Mouse (Mus musculus): ENCODE measurements around the gene Dram1. TPM values are rescaled to one million over a fixed set of nuclear protein-coding genes. Genes with fewer than 3 reads are reported as not detected.

Gene Dram1
- 4.2 and 7.4 TPM in 2 replicates for total RNA-seq (2017)

GRCm38 (mm10) chr10:88379013-88379885 is at the start of gene Dram1, which contains the start of gene Gnptab:
Dram1 (minus strand) TSS chr10:88379080.
Gnptab (plus strand) TSS chr10:88379132.
- peak; percentile 59 for ATAC-seq (replicated peaks; ENCODE audit: low read depth, poor library complexity, severe bottlenecking)

GRCm38 (mm10) chr10:88427998-88428397 is 49.1 kb upstream of the Dram1 start:
- no peak for ATAC-seq (replicated peaks; ENCODE audit: low read depth, poor library complexity, severe bottlenecking)

- ATAC-seq (replicated peaks; ENCODE audit: low read depth, poor library complexity, severe bottlenecking), result no peak
Observed at GRCm38 (mm10) chr10:88426896-88427295, 48.0 kb upstream of the Dram1 start.

- ATAC-seq (replicated peaks; ENCODE audit: low read depth, poor library complexity, severe bottlenecking), result peak; percentile 88
Observed at GRCm38 (mm10) chr10:88426158-88426816, 47.4 kb upstream of the Dram1 start.

GRCm38 (mm10) chr10:88420655-88421435 is 42.0 kb upstream of the Dram1 start:
- peak; percentile 65 for ATAC-seq (replicated peaks; ENCODE audit: low read depth, poor library complexity, severe bottlenecking)

- ATAC-seq (replicated peaks; ENCODE audit: low read depth, poor library complexity, severe bottlenecking), result peak; percentile 7
Observed at GRCm38 (mm10) chr10:88420141-88420541, 41.3 kb upstream of the Dram1 start.

GRCm38 (mm10) chr10:88417686-88418085 is 38.8 kb upstream of the Dram1 start:
- ATAC-seq (replicated peaks; ENCODE audit: low read depth, poor library complexity, severe bottlenecking), result peak; percentile 64

GRCm38 (mm10) chr10:88412290-88412995 is 33.6 kb upstream of the Dram1 start:
- ATAC-seq (replicated peaks; ENCODE audit: low read depth, poor library complexity, severe bottlenecking), result no peak

GRCm38 (mm10) chr10:88409751-88410150 is 30.9 kb upstream of the Dram1 start:
- ATAC-seq (replicated peaks; ENCODE audit: low read depth, poor library complexity, severe bottlenecking), result no peak

- ATAC-seq (replicated peaks; ENCODE audit: low read depth, poor library complexity, severe bottlenecking), result no peak
Observed at GRCm38 (mm10) chr10:88407875-88408631, 29.2 kb upstream of the Dram1 start.

GRCm38 (mm10) chr10:88405812-88406211 is 26.9 kb upstream of the Dram1 start:
- 0 out of 2 replicates have a peak, but pooled peaks have one; percentile 25 for ATAC-seq (replicated peaks; ENCODE audit: low read depth, poor library complexity, severe bottlenecking)

GRCm38 (mm10) chr10:88404220-88404619 is 25.3 kb upstream of the Dram1 start:
- ATAC-seq (replicated peaks; ENCODE audit: low read depth, poor library complexity, severe bottlenecking), result no peak

- ATAC-seq (replicated peaks; ENCODE audit: low read depth, poor library complexity, severe bottlenecking), result no peak
Observed at GRCm38 (mm10) chr10:88403021-88403420, 24.1 kb upstream of the Dram1 start.

- peak; percentile 91 for ATAC-seq (replicated peaks; ENCODE audit: low read depth, poor library complexity, severe bottlenecking)
Observed at GRCm38 (mm10) chr10:88399271-88399670, 20.4 kb upstream of the Dram1 start.

- ATAC-seq (replicated peaks; ENCODE audit: low read depth, poor library complexity, severe bottlenecking), result no peak
Observed at GRCm38 (mm10) chr10:88398668-88399243, 19.9 kb upstream of the Dram1 start.

- ATAC-seq (replicated peaks; ENCODE audit: low read depth, poor library complexity, severe bottlenecking), result no peak
Observed at GRCm38 (mm10) chr10:88392181-88392847, 13.4 kb upstream of the Dram1 start.

GRCm38 (mm10) chr10:88391495-88391894 is 12.6 kb upstream of the Dram1 start:
- ATAC-seq (replicated peaks; ENCODE audit: low read depth, poor library complexity, severe bottlenecking), result no peak

GRCm38 (mm10) chr10:88390096-88390790 is 11.4 kb upstream of the Dram1 start:
- ATAC-seq (replicated peaks; ENCODE audit: low read depth, poor library complexity, severe bottlenecking), result peak; percentile 57
